Mouse (Mus musculus) lung, embryonic 14.5 days (tissue): Measurements from ENCODE around the gene Tubb3. TPM values are rescaled to one million over a fixed set of nuclear protein-coding genes. Genes with fewer than 3 reads are reported as not detected.

Experiments used
- ATAC-seq: fragments of 200-750 bp; cut with Nextera tagmentation; 2 replicates; pipeline ENCODE4 v1.8.0; 2017; ENCODE audit warnings: mild to moderate bottlenecking, moderate TSS enrichment, moderate library complexity; ENCODE audit not compliant: insufficient read depth
- DNase-seq: peaks from one replicate; pipeline ENCODE4 v3.0.0-alpha.2; 2015
- H3K27ac ChIP-seq: fragments of 300-500 bp; sonication (generic); 2 replicates; pipeline ENCODE4 v1.5.1; 2014; ENCODE audit warnings: low read depth, mild to moderate bottlenecking, moderate library complexity
- H3K27me3 ChIP-seq: fragments of 300-500 bp; sonication (generic); 2 replicates; pipeline ENCODE4 v1.6.1; 2014; ENCODE audit warnings: low read length, control low read depth; ENCODE audit not compliant: insufficient read depth
- H3K36me3 ChIP-seq: fragments of 300-500 bp; sonication (generic); 2 replicates; pipeline ENCODE4 v1.6.1; 2014; ENCODE audit warnings: control low read depth; ENCODE audit not compliant: insufficient read depth
- H3K4me1 ChIP-seq: fragments of 300-500 bp; sonication (generic); 2 replicates; pipeline ENCODE4 v1.6.1; 2014; ENCODE audit warnings: antibody characterized with exemption, control low read depth; ENCODE audit not compliant: insufficient read depth
- H3K4me2 ChIP-seq: fragments of 300-500 bp; sonication (generic); 2 replicates; pipeline ENCODE4 v1.6.1; 2014; ENCODE audit warnings: mild to moderate bottlenecking
- H3K4me3 ChIP-seq: fragments of 300-500 bp; sonication (generic); 2 replicates; pipeline ENCODE4 v1.5.1; 2014; ENCODE audit warnings: low read depth, low read length
- H3K9ac ChIP-seq: fragments of 300-500 bp; sonication (generic); 2 replicates; pipeline ENCODE4 v1.6.1; 2014
- H3K9me3 ChIP-seq: fragments of 300-500 bp; sonication (generic); 2 replicates; pipeline ENCODE4 v1.6.1; 2016; ENCODE audit warnings: low read depth, low read length, control low read depth
- CTCF ChIP-seq: IDR thresholded peaks from 2 replicates; pipeline ENCODE4 v1.5.1; 2016; ENCODE audit warnings: antibody characterized with exemption, low read depth
- WGBS: fragments of 180-500 bp; shearing (Covaris S2); extraction: QIAGEN DNeasy Blood & Tissue Kit; methylation state at CpG from one replicate; pipeline ENCODE4 v1.1.7; 2014; 5-methylcytosine and 5-hydroxymethylcytosine counted together
- polyA plus RNA-seq: library from polyadenylated mRNA; unstranded; fragments of >200 nt; fragmentation: Nextera tagmentation; extraction: Ambion mirVana; gene quantifications from 2 replicates; pipeline ENCODE4 v1.2.1, GENCODE M21; 2014

Gene Tubb3
- polyA plus RNA-seq, 1 experiment from 2014 or later: 1.7 TPM

DNA sequence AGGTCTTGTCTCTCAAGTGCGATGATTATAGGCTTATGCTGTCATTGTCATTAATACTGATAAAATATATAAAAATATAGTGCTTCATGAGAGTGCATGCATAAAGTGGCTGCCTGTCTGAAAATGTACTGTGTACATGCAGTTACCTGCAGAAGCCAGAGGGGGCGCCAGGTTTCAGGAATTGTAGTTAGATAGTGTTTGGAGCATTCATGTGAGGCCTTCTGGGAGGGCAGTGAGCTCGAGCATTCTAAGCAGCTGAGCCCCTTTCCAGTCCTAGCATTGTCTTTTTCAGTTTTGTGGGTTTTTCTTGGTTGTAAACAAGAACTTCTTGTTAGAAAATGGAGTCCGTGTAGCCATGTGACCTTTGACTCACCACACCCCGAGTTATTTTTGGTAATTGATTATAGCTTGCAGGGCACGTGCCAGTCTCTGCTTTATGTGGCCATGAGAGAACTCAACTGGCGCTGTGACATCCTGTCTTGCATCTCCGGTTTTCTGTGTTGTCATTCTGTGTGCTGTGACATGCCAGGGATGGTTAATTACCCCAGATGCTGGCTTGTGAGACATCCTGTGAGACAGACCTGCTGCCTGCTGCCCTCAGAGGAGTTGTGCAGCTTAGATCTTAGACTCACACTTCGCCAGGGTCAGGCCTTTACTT is 26.2 kb upstream of the Tubb3 start:
- Histone ChIP-seq H3K27ac (no peak overlapping the region), H3K4me1 (no peaks in the 10 kb centered on the region), H3K9me3 (no peaks in the 10 kb centered on the region), H3K27me3 (no peaks in the 10 kb centered on the region), H3K9ac (no peak overlapping the region), H3K4me2 (no peak overlapping the region), H3K4me3 (no peak overlapping the region), H3K36me3 (peaks cover 85% of the 10 kb centered on the region)
- TF ChIP-seq CTCF: peak; percentile 65
- 60% methylated on average over 9 of the region's 9 CpGs for WGBS
- peak; percentile 44 for DNase-seq
- no peak for ATAC-seq

DNA sequence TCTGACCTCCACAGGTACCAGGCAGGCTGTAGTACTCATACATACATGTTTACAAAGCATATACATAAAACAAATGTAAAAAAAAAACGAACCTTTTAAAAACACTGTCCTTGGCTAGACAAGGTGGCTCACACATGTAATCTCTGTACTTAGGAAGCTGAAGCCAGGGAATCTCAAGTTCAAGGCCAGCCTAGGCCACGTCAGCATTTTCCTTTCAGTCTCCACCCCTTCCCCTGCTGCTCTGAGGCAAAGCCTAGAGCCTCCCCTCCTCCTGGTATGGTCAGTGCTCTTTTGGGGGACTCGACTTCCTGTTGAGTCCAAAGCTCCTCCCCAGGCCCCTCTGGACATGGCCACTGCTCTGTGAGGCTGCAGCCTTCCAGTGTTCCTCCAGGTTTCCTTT is 24.2 kb upstream of the Tubb3 start:
- Histone ChIP-seq H3K27ac (no peak overlapping the region), H3K4me3 (no peak overlapping the region), H3K27me3 (no peaks in the 10 kb centered on the region), H3K36me3 (peaks cover 99% of the 10 kb centered on the region), H3K9me3 (no peaks in the 10 kb centered on the region), H3K4me2 (no peak overlapping the region), H3K9ac (no peak overlapping the region), H3K4me1 (no peaks in the 10 kb centered on the region)
- WGBS: 81% methylated on average over 3 of the region's 3 CpGs
- ATAC-seq (no peak), DNase-seq (no peak)
- no peak for TF ChIP-seq CTCF

GRCm38 (mm10) chr8:123387801-123388200 is 23.4 kb upstream of the Tubb3 start:
- 94% methylated on average over 8 of the region's 8 CpGs for WGBS
- Histone ChIP-seq H3K27ac (no peak overlapping the region), H3K4me1 (no peaks in the 10 kb centered on the region), H3K4me2 (no peak overlapping the region), H3K9me3 (no peaks in the 10 kb centered on the region), H3K27me3 (no peaks in the 10 kb centered on the region), H3K36me3 (peaks cover 99% of the 10 kb centered on the region), H3K4me3 (no peak overlapping the region), H3K9ac (no peak overlapping the region)
- ATAC-seq: no peak
- DNase-seq: no peak
- no peak for TF ChIP-seq CTCF

- 94% methylated on average over 7 of the region's 7 CpGs for WGBS
- H3K9ac ChIP-seq: no peak overlapping the region
- H3K4me2 ChIP-seq: no peak overlapping the region
- no peak for TF ChIP-seq CTCF
- no peaks in the 10 kb centered on the region for H3K4me1 ChIP-seq
- no peak overlapping the region for H3K27ac ChIP-seq
- no peaks in the 10 kb centered on the region for H3K27me3 ChIP-seq
- ATAC-seq (no peak), DNase-seq (no peak)
- no peak overlapping the region for H3K4me3 ChIP-seq
- peaks cover 99% of the 10 kb centered on the region for H3K36me3 ChIP-seq
- H3K9me3 ChIP-seq: no peaks in the 10 kb centered on the region
Measured at GRCm38 (mm10) chr8:123389026-123389425, 22.2 kb upstream of the Tubb3 start.

DNA sequence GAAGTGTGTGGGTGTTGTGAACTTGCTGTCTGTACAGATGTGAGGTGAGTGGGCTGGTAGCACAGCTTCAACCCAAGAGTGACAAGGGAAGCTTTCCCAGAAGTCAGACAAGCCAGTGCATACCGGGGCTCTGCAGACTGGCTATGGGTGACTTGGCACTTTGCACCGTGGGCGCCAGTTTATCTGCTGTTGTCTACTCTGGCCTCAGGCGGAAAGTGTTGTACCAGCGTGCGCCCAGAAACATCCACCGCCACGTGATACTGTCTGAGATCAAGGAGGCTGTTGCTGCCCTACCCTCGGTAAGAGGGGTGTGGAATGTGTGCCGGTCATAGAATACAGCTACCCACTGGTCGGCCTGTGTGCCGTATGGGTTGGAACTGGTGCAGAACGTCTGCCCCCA is 12.9 kb upstream of the Tubb3 start:
- no peak for DNase-seq
- H3K4me3 ChIP-seq: no peak overlapping the region
- 93% methylated on average over 13 of the region's 13 CpGs for WGBS
- no peak overlapping the region for H3K9ac ChIP-seq
- no peak for ATAC-seq
- no peak overlapping the region for H3K27ac ChIP-seq
- no peaks in the 10 kb centered on the region for H3K4me1 ChIP-seq
- no peaks in the 10 kb centered on the region for H3K27me3 ChIP-seq
- H3K4me2 ChIP-seq: no peak overlapping the region
- H3K36me3 ChIP-seq: peaks cover 94% of the 10 kb centered on the region
- H3K9me3 ChIP-seq: no peaks in the 10 kb centered on the region
- TF ChIP-seq CTCF: no peak

DNA sequence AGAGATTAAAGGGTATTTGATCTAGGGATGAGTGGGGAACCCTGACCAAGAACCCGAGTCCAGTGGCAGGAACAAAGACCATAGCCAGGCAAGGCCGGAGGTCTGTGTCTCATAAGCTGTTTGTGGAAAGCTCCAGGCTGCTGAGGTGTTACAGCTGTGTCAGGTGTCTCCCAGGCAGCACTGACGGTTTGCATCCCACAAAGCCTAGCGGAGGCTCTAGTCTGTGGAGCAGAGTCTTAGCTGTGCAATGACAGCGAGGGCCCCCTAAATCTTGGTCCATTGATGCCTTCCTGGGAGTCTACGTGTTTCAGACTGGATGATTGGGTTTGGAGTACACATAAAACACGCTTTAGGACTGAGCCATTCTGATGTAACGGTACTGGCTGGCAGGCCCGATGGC is 9.3 kb upstream of the Tubb3 start:
- Histone ChIP-seq H3K27ac (no peak overlapping the region), H3K27me3 (no peaks in the 10 kb centered on the region), H3K36me3 (peaks cover 61% of the 10 kb centered on the region), H3K4me3 (no peak overlapping the region), H3K4me1 (no peaks in the 10 kb centered on the region), H3K9me3 (no peaks in the 10 kb centered on the region), H3K4me2 (no peak overlapping the region), H3K9ac (no peak overlapping the region)
- 91% methylated on average over 9 of the region's 9 CpGs for WGBS
- TF ChIP-seq CTCF: no peak
- no peak for DNase-seq
- ATAC-seq: no peak

DNA sequence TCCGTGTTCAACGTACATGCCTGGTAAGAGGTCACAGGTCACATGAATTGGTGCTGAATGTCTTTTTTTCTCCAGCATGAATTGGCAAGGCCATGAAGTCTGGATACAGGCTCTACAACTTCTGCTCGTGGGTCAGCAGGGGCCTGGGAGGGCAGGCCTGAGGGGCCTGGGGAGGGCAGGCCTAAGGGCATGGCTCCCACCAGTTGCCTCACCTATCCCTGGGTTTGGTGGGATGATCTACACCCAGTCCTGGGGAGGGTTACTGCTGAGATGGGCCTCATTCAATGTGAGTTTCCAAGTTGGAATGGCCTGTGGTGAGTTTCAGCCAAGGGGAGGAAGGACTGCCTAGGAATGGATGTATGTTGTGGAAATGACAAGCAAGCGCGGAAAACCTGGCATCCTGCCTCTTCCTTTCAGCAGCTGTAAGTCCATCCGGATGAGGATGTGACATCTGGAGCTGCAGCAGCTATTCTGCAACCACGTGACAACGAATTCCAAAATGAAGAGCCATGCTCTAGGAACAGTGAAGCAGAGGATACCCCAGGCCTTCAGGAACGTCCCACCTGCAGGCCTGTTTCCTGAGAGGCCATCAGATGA is 8.4 kb upstream of the Tubb3 start:
- DNase-seq: peak; percentile 27
- no peaks in the 10 kb centered on the region for H3K9me3 ChIP-seq
- WGBS: 77% methylated on average over 9 of the region's 9 CpGs
- no peak overlapping the region for H3K4me3 ChIP-seq
- H3K4me1 ChIP-seq: no peaks in the 10 kb centered on the region
- H3K9ac ChIP-seq: no peak overlapping the region
- ATAC-seq: no peak
- H3K27me3 ChIP-seq: no peaks in the 10 kb centered on the region
- no peak overlapping the region for H3K4me2 ChIP-seq
- peaks cover 52% of the 10 kb centered on the region for H3K36me3 ChIP-seq
- TF ChIP-seq CTCF: no peak
- H3K27ac ChIP-seq: no peak overlapping the region
